Mouse (Mus musculus) brain, embryonic 14.5 days (tissue): ENCODE measurements around the gene March7.

Source experiments
- CTCF ChIP-seq: fragments of 200-500 bp; IDR thresholded peaks from 2 replicates; pipeline ENCODE4 v1.5.1; 2012; ENCODE audit warnings: inconsistent platforms, mild to moderate bottlenecking, moderate library complexity, borderline replicate concordance; ENCODE audit not compliant: insufficient read depth, insufficient read length; ENCODE audit errors: extremely low read depth
- POLR2A ChIP-seq: fragments of 200-500 bp; IDR thresholded peaks from 2 replicates; pipeline ENCODE4 v1.6.1; 2012; ENCODE audit warnings: mild to moderate bottlenecking, inconsistent platforms, borderline replicate concordance; ENCODE audit not compliant: poor library complexity, insufficient read depth, insufficient read length, severe bottlenecking; ENCODE audit errors: extremely low read depth

- TF ChIP-seq POLR2A (no peak), CTCF (no peak)
Observed at GRCm38 (mm10) chr2:60163744-60164143, 45.9 kb upstream of the March7 start.
